Mouse (Mus musculus) right cerebral cortex, adult 18-20 months (tissue): Measurements from ENCODE around the gene Adamtsl5.

Source experiments
- DNase-seq: peaks from one replicate; pipeline ENCODE4 v3.0.0; 2022; ENCODE audit warnings: mixed read lengths

Adamtsl5 gene

GRCm38 (mm10) chr10:80342305-80342748 is 5.9 kb downstream of the Adamtsl5 start:
- no peak for DNase-seq

- DNase-seq, result no peak
Measured at GRCm38 (mm10) chr10:80341491-80342304, 6.5 kb downstream of the Adamtsl5 start.

GRCm38 (mm10) chr10:80341026-80341425 is 7.2 kb downstream of the Adamtsl5 start:
- no peak for DNase-seq

GRCm38 (mm10) chr10:80339941-80340750 is 8.1 kb downstream of the Adamtsl5 start:
- DNase-seq, result peak; percentile 79

GRCm38 (mm10) chr10:80336263-80336662 is 11.9 kb downstream of the Adamtsl5 start:
- peak; percentile 3 for DNase-seq

- no peak for DNase-seq
Measured at GRCm38 (mm10) chr10:80332525-80332989, 15.7 kb downstream of the Adamtsl5 start.

GRCm38 (mm10) chr10:80331636-80332524 is 16.3 kb downstream of the Adamtsl5 start:
- no peak for DNase-seq

- DNase-seq, result no peak
Measured at GRCm38 (mm10) chr10:80330888-80331287, 17.3 kb downstream of the Adamtsl5 start.

- no peak for DNase-seq
Measured at GRCm38 (mm10) chr10:80330084-80330483, 18.1 kb downstream of the Adamtsl5 start.

- peak; percentile 95 for DNase-seq
Measured at GRCm38 (mm10) chr10:80329273-80330081, 18.7 kb downstream of the Adamtsl5 start, which contains the start of the genes Pcsk4 and Reep6. Gene Pcsk4 (minus strand): TSS chr10:80329498. Gene Reep6 (plus strand): TSS chr10:80329953.

GRCm38 (mm10) chr10:80325045-80325444 is 23.2 kb downstream of the Adamtsl5 start:
- no peak for DNase-seq

GRCm38 (mm10) chr10:80324120-80325037 is 23.8 kb downstream of the Adamtsl5 start:
- DNase-seq, result no peak

GRCm38 (mm10) chr10:80323261-80324119 is 24.7 kb downstream of the Adamtsl5 start:
- DNase-seq, result no peak

- DNase-seq, result no peak
Measured at GRCm38 (mm10) chr10:80322811-80323211, 25.4 kb downstream of the Adamtsl5 start.

GRCm38 (mm10) chr10:80321670-80322581 is 26.3 kb downstream of the Adamtsl5 start:
- DNase-seq, result no peak

GRCm38 (mm10) chr10:80321014-80321669 is 27.1 kb downstream of the Adamtsl5 start:
- DNase-seq, result no peak

GRCm38 (mm10) chr10:80320340-80320760 is 27.9 kb downstream of the Adamtsl5 start, which contains the start of gene 2310011J03Rik:
Gene 2310011J03Rik (minus strand): TSS chr10:80320537.
- peak; percentile 94 for DNase-seq

- DNase-seq, result no peak
Measured at GRCm38 (mm10) chr10:80317011-80317410, 31.2 kb downstream of the Adamtsl5 start.
